Mouse (Mus musculus) hindbrain, embryonic 13.5 days (tissue): ENCODE measurements around the gene Vmn2r103. TPM values are rescaled to one million over a fixed set of nuclear protein-coding genes. Genes with fewer than 3 reads are reported as not detected.

Experiments
- ATAC-seq: fragments of 200-750 bp; cut with Nextera tagmentation; 2 replicates; pipeline ENCODE4 v1.8.0; 2017; ENCODE audit warnings: moderate TSS enrichment; ENCODE audit not compliant: low FRiP score
- H3K27ac ChIP-seq: fragments of 300-500 bp; sonication (generic); 2 replicates; pipeline ENCODE4 v1.5.1; 2015; ENCODE audit warnings: inconsistent platforms, mild to moderate bottlenecking, moderate library complexity
- H3K27me3 ChIP-seq: fragments of 300-500 bp; sonication (generic); 2 replicates; pipeline ENCODE4 v1.6.1; 2015; ENCODE audit warnings: mild to moderate bottlenecking, inconsistent platforms
- H3K36me3 ChIP-seq: fragments of 300-500 bp; sonication (generic); 2 replicates; pipeline ENCODE4 v1.6.1; 2015; ENCODE audit warnings: mild to moderate bottlenecking, inconsistent platforms
- H3K4me1 ChIP-seq: fragments of 300-500 bp; sonication (generic); replicated peaks from 2 replicates; pipeline ENCODE4 v1.6.1; 2015; ENCODE audit warnings: inconsistent platforms
- H3K4me2 ChIP-seq: fragments of 300-500 bp; sonication (generic); 2 replicates; pipeline ENCODE4 v1.6.1; 2015; ENCODE audit warnings: inconsistent platforms, mild to moderate bottlenecking, moderate library complexity
- H3K4me3 ChIP-seq: fragments of 300-500 bp; sonication (generic); 2 replicates; pipeline ENCODE4 v1.5.1; 2015; ENCODE audit warnings: mild to moderate bottlenecking, inconsistent platforms
- H3K9ac ChIP-seq: fragments of 300-500 bp; sonication (generic); 2 replicates; pipeline ENCODE4 v1.6.1; 2015; ENCODE audit warnings: mild to moderate bottlenecking, inconsistent platforms
- H3K9me3 ChIP-seq: fragments of 300-500 bp; sonication (generic); 2 replicates; pipeline ENCODE4 v1.6.1; 2016; ENCODE audit warnings: inconsistent platforms
- WGBS: fragments of 180-500 bp; shearing (Covaris S2); methylation state at CpG from one replicate; pipeline ENCODE4 v1.1.7; 2015; 5-methylcytosine and 5-hydroxymethylcytosine counted together
- polyA plus RNA-seq: library from polyadenylated mRNA; unstranded; fragments of >200 nt; fragmentation: Nextera tagmentation; extraction: Ambion mirVana; gene quantifications from 2 replicates; pipeline ENCODE4 v1.2.1, GENCODE M21; 2015

Gene Vmn2r103
- polyA plus RNA-seq = not detected in 2 replicates

GRCm38 (mm10) chr17:19773063-19773462 lies at the start of gene Vmn2r103:
Gene Vmn2r103 (plus strand): TSS chr17:19773363.
- Histone ChIP-seq H3K27me3 (no peaks in the 10 kb centered on the region), H3K36me3 (no peaks in the 10 kb centered on the region), H3K27ac (no peak within 1 kb of the TSS), H3K4me3 (no peak within 1 kb of the TSS), H3K9ac (no peak within 1 kb of the TSS), H3K9me3 (no peaks in the 10 kb centered on the region), H3K4me1 (no peaks in the 10 kb centered on the region), H3K4me2 (no peak within 1 kb of the TSS)
- WGBS = 61% methylated on average over 4 of the region's 4 CpGs
- no peak for ATAC-seq

- no peaks in the 10 kb centered on the region for H3K27me3 ChIP-seq
- WGBS = 88% methylated on average over 4 of the region's 4 CpGs
Measured at GRCm38 (mm10) chr17:19778994-19779393, 5.8 kb downstream of the Vmn2r103 start.

GRCm38 (mm10) chr17:19789248-19789647 lies 16.1 kb downstream of the Vmn2r103 start:
- ATAC-seq = no peak
- Histone ChIP-seq H3K4me1 (no peaks in the 10 kb centered on the region), H3K9me3 (peaks cover 9% of the 10 kb centered on the region; the same call in 1 of the 2 replicates), H3K9ac (no peak overlapping the region), H3K4me3 (no peak overlapping the region), H3K36me3 (no peaks in the 10 kb centered on the region), H3K4me2 (no peak overlapping the region), H3K27ac (no peak overlapping the region), H3K27me3 (no peaks in the 10 kb centered on the region)
- 75% methylated on average over 1 of the region's 1 CpGs for WGBS

More at GRCm38 (mm10) chr17:19778994-19779393, 5.8 kb downstream of the Vmn2r103 start:
- no peak overlapping the region for H3K9ac ChIP-seq
- H3K9me3 ChIP-seq = no peaks in the 10 kb centered on the region
- H3K4me3 ChIP-seq = no peak overlapping the region
- H3K4me2 ChIP-seq = no peak overlapping the region
- no peaks in the 10 kb centered on the region for H3K36me3 ChIP-seq
- no peaks in the 10 kb centered on the region for H3K4me1 ChIP-seq
- no peak overlapping the region for H3K27ac ChIP-seq
- no peak for ATAC-seq

Other genes starting within 250 kb of the Vmn2r103 start
- gene Vmn2r101, start 196.1 kb upstream of the Vmn2r103 start, polyA plus RNA-seq = not detected in 2 replicates
- gene Vmn2r102, start 113.0 kb upstream of the Vmn2r103 start, polyA plus RNA-seq = not detected in 2 replicates